Mouse (Mus musculus): ENCODE results near the gene Fcer1g.

DNA sequence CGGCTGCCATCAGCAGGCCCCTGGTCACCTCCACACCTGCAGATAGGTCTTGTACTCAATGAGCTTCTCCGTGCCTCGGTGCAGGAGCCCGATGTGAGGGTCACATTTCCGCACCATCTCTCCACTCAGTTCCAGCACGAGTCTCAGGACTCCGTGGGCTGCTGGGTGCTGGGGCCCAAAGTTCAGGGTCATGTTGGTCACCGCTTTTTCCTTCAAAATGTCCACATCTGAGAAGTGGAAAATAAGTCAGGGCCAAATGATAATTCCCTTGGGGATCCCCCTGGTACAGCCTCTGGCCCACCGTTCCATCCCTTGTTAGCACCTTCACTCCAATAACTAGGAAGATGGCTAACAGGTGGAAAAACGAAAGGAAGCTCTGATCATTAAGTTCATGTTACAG lies 6.7 kb upstream of the Fcer1g start:
- TF ChIP-seq CTCF (conservative IDR thresholded peaks at IDR 0.05; ENCODE audit: insufficient read depth, insufficient read length, low read depth, low read length): no peak
- TF ChIP-seq POLR2A (IDR thresholded peaks at IDR 0.05; ENCODE audit: low read depth, low read length): no peak

Measured in kidney, adult 2 months (tissue).